Comparison of ENCODE assay signal across 28 mouse cellular contexts in genomic region chr15:59758971-59759370, GRCm38 (mm10).
DNase-seq lines count a peak whose midpoint lies in the region; ATAC-seq and TF ChIP-seq lines count a peak whose summit lies in the region.
"Had no signal": no experiment of that assay in that cellular context is flagged by ENCODE, and none has a peak within 500 bp of the region (broad histone marks: within the 10 kb centered on the region; RNA-seq: fewer than 3 reads in every experiment).

No protein-coding gene starts in this region.

- WGBS in heart, embryonic 11.5 days (ENCODE audit: insufficient replicate concordance), result 63% methylated on average over 2 of the region's 2 CpGs
- 45% methylated on average over 2 of the region's 2 CpGs for WGBS in heart, postnatal 0 days

- peaks cover 10% of the 10 kb centered on the region; the same call in 1 of the 2 replicates for H3K4me1 ChIP-seq in heart, embryonic 11.5 days (ENCODE audit: control insufficient read depth, insufficient read depth, low read length)
- peaks cover 11% of the 10 kb centered on the region; the same call in 1 of the 2 replicates for H3K4me1 ChIP-seq in heart, postnatal 0 days (ENCODE audit: control insufficient read depth, insufficient read depth)
- H3K4me1 ChIP-seq in embryonic fibroblast, embryonic 13.5 days (ENCODE audit: control insufficient read depth, insufficient read depth, low read length), result peaks cover 14% of the 10 kb centered on the region
- H3K4me1 ChIP-seq: embryonic facial prominence, embryonic 12.5 days; forebrain, embryonic 12.5 days; limb, embryonic 10.5 days; liver, embryonic 15.5 days; midbrain, embryonic 13.5 days; neural tube, embryonic 13.5 days had no signal

- ATAC-seq in heart, embryonic 11.5 days (replicated peaks; ENCODE audit: insufficient number of reproducible peaks, low FRiP score, low TSS enrichment), result no peak
- ATAC-seq in heart, postnatal 0 days (ENCODE audit: insufficient read depth, low read depth), result no peak
- ATAC-seq: activated CD4-positive, CD25-positive, alpha-beta regulatory T cell, adult 4 months; hindbrain, postnatal 0 days; midbrain, embryonic 13.5 days had no signal

- no peak for TF ChIP-seq CTCF in heart, postnatal 0 days (IDR thresholded peaks at IDR 0.05; ENCODE audit: low read depth)
- no peak for TF ChIP-seq CTCF in embryonic fibroblast, embryonic 13.5 days (IDR thresholded peaks at IDR 0.05; ENCODE audit: borderline replicate concordance, insufficient read depth, low read length)

- DNase-seq in heart, adult 8-10 months (ENCODE audit: low spot score), result no peak
- DNase-seq in heart, postnatal 0 days (ENCODE audit: low spot score), result no peak
- DNase-seq in heart, adult 11 months, result no peak
- no peak for DNase-seq in layer of hippocampus, adult 9-11 months
- no peak for DNase-seq in frontal cortex, adult 2 months (ENCODE audit: extremely low spot score in 1 of 2, low spot score in 1 of 2)
- DNase-seq: B cell, adult 2 months; cerebellum, adult 2 months; cerebellum, postnatal 25 days; kidney, adult 2 months; kidney, postnatal 10 days; liver; retina, postnatal 1 day had no signal

- H3K27ac ChIP-seq in heart, embryonic 11.5 days (ENCODE audit: low read depth, low read length), result peak overlapping the region; percentile 58; the same call in 1 of the 2 replicates
- H3K27ac ChIP-seq in heart, postnatal 0 days (ENCODE audit: low read depth), result peak overlapping the region; percentile 62; the same call in 1 of the 2 replicates
- H3K27ac ChIP-seq in embryonic fibroblast, embryonic 13.5 days (ENCODE audit: insufficient read depth, low read length), result peak overlapping the region; percentile 90
- H3K27ac ChIP-seq: embryonic facial prominence, embryonic 12.5 days; forebrain, embryonic 12.5 days; hindbrain, postnatal 0 days; limb, embryonic 10.5 days; liver, embryonic 15.5 days; midbrain, embryonic 13.5 days; neural tube, embryonic 13.5 days had no signal

- H3K9me3 ChIP-seq in heart, embryonic 11.5 days (replicated peaks; ENCODE audit: control insufficient read depth, low read length), result no peaks in the 10 kb centered on the region
- no peaks in the 10 kb centered on the region for H3K9me3 ChIP-seq in heart, postnatal 0 days (replicated peaks; ENCODE audit: control insufficient read depth, low read length)
- H3K9me3 ChIP-seq: embryonic facial prominence, embryonic 12.5 days; forebrain, embryonic 12.5 days; G1E; limb, embryonic 10.5 days; liver, embryonic 15.5 days; lung, embryonic 15.5 days; megakaryocyte, embryonic 14.5 days; midbrain, embryonic 13.5 days; neural tube, embryonic 13.5 days; stomach, embryonic 15.5 days had no signal

- H3K4me2 ChIP-seq in heart, embryonic 11.5 days, result no peak overlapping the region
- no peak overlapping the region for H3K4me2 ChIP-seq in heart, postnatal 0 days (ENCODE audit: low read depth, low read length)
- H3K4me2 ChIP-seq: embryonic facial prominence, embryonic 12.5 days; forebrain, embryonic 12.5 days; liver, embryonic 15.5 days; lung, embryonic 15.5 days; midbrain, embryonic 13.5 days; neural tube, embryonic 13.5 days; stomach, embryonic 15.5 days had no signal

- no peak overlapping the region for H3K9ac ChIP-seq in heart, embryonic 11.5 days (ENCODE audit: low read depth, low read length)
- no peak overlapping the region for H3K9ac ChIP-seq in heart, postnatal 0 days (replicated peaks; ENCODE audit: low read depth, low read length)
- H3K9ac ChIP-seq: embryonic facial prominence, embryonic 12.5 days; forebrain, embryonic 12.5 days; liver, embryonic 15.5 days; lung, embryonic 15.5 days; midbrain, embryonic 13.5 days; neural tube, embryonic 13.5 days; stomach, embryonic 15.5 days had no signal

- H3K4me3 ChIP-seq in heart, embryonic 11.5 days (ENCODE audit: low read depth, low read length), result no peak overlapping the region
- no peak overlapping the region for H3K4me3 ChIP-seq in heart, postnatal 0 days (ENCODE audit: low read depth, low read length)
- no peak overlapping the region for H3K4me3 ChIP-seq in embryonic fibroblast, embryonic 13.5 days (ENCODE audit: insufficient read depth, low read length)
- H3K4me3 ChIP-seq: embryonic facial prominence, embryonic 12.5 days; erythroblast, embryonic 14.5 days; forebrain, embryonic 12.5 days; limb, embryonic 10.5 days; liver, embryonic 15.5 days; lung, embryonic 15.5 days; megakaryocyte, embryonic 14.5 days; midbrain, embryonic 13.5 days; neural tube, embryonic 13.5 days; stomach, embryonic 15.5 days had no signal

- TF ChIP-seq EP300 in heart, postnatal 0 days (IDR thresholded peaks at IDR 0.05; ENCODE audit: low read depth), result no peak

- no peak for TF ChIP-seq POLR2A in embryonic fibroblast, embryonic 13.5 days (IDR thresholded peaks at IDR 0.05; ENCODE audit: low read depth, low read length)

- no peaks in the 10 kb centered on the region for H3K36me3 ChIP-seq in heart, embryonic 11.5 days (ENCODE audit: control insufficient read depth, insufficient read depth, low read length)
- H3K36me3 ChIP-seq in heart, postnatal 0 days (replicated peaks; ENCODE audit: control insufficient read depth, insufficient read depth, low read length), result no peaks in the 10 kb centered on the region
- H3K36me3 ChIP-seq: embryonic facial prominence, embryonic 12.5 days; forebrain, embryonic 12.5 days; G1E; limb, embryonic 10.5 days; liver, embryonic 15.5 days; lung, embryonic 15.5 days; midbrain, embryonic 13.5 days; neural tube, embryonic 13.5 days; stomach, embryonic 15.5 days had no signal

- no peaks in the 10 kb centered on the region for H3K27me3 ChIP-seq in heart, embryonic 11.5 days (ENCODE audit: control insufficient read depth, insufficient read depth, low read length)
- H3K27me3 ChIP-seq in heart, postnatal 0 days (ENCODE audit: control insufficient read depth, insufficient read depth, low read length), result no peaks in the 10 kb centered on the region
- H3K27me3 ChIP-seq: CH12.LX; embryonic facial prominence, embryonic 12.5 days; forebrain, embryonic 12.5 days; liver, embryonic 15.5 days; lung, embryonic 15.5 days; midbrain, embryonic 13.5 days; neural tube, embryonic 13.5 days; stomach, embryonic 15.5 days had no signal
